8 mouse cellular contexts compared by ENCODE assay signal in the genomic region with DNA sequence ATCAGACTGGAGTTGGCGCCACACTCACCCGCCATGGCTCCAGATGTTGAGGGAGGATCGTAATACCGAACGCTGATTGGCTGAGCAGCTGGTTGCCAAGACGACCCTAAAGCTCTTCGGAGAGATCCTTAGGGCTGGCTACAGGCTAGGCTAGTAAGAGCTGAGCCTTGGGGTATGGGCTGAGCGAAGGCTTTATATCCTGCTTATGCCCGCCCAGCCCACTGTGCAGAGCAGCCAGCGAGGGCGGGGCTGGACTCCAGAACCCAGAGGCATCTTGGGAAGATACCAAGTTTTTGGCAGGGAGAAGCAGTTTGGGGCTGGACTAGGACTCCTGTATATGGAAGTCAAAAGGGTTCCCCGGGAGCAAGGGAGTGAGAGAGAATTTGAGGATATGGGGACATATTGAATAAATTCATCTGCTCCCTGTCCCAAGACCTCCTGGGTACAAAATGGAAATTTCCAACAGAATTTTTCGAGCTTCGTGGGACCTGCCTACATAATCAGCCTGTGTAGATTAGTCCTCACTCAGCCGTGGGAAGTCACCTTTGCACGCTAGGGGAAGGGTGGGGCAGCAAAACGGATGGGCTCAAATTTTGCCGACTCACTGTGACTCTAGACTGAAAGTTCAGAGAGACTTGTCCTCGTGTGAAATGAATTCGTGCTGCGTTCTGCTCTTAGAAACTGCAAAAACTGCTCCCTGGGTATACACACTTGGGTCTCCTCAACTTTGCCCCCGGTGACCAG. TPM values are rescaled to one million over a fixed set of nuclear protein-coding genes. Genes with fewer than 3 reads are reported as not detected.
DNase-seq lines count a peak whose midpoint lies in the region; ATAC-seq and TF ChIP-seq lines count a peak whose summit lies in the region.

A gene (minus strand): TSS at position 169 of the 744 bp plus-strand sequence.

- H3K9me3 ChIP-seq in lung, embryonic 14.5 days (ENCODE audit: low read depth, low read length) = no peaks in the 10 kb centered on the region

- no peak for TF ChIP-seq CTCF in lung, embryonic 14.5 days (IDR thresholded peaks at IDR 0.05; ENCODE audit: low read depth)

- H3K4me3 ChIP-seq in lung, embryonic 14.5 days (ENCODE audit: low read depth, low read length) = peak within 1 kb of the TSS; percentile 31

- DNase-seq in MN1 (ENCODE audit: low spot score) = peak; percentile 95
- DNase-seq in cerebellum, adult 9-10 months = peak; percentile 62
- DNase-seq in layer of hippocampus, adult 8-10 months (ENCODE audit: low spot score in 2 of 2) = peak; percentile 39 to 47
- peak; percentile 95 for DNase-seq in lung, embryonic 14.5 days
- peak; percentile 24 to 39 for DNase-seq in thymus, adult 18-20 months

- peak within 1 kb of the TSS; percentile 39 for H3K9ac ChIP-seq in lung, embryonic 14.5 days

- H3K4me1 ChIP-seq in lung, embryonic 14.5 days (ENCODE audit: insufficient read depth) = peaks cover 3% of the 10 kb centered on the region; the same call in 1 of the 2 replicates

- peak; percentile 93 for ATAC-seq in frontal cortex, adult (ENCODE audit: low TSS enrichment)
- ATAC-seq in hematopoietic stem cell, adult 5-6 weeks (replicated peaks in 1 of 2; ENCODE audit: insufficient read depth in 1 of 2, low FRiP score in 2 of 2, low TSS enrichment in 1 of 2, low read depth in 1 of 2, poor library complexity in 2 of 2, severe bottlenecking in 2 of 2) = peak; percentile 94
- ATAC-seq in lung, embryonic 14.5 days (ENCODE audit: insufficient read depth) = peak; percentile 100
- ATAC-seq in neutrophil, adult 5-6 weeks (ENCODE audit: extremely low read depth, insufficient number of reproducible peaks, low FRiP score, poor library complexity, severe bottlenecking) = peak; percentile 49; the same call in 1 of the 2 replicates

- 12% methylated on average over 22 of the region's 22 CpGs for WGBS in lung, embryonic 14.5 days

- no peaks in the 10 kb centered on the region for H3K27me3 ChIP-seq in lung, embryonic 14.5 days (ENCODE audit: insufficient read depth, low read length)

- peak within 1 kb of the TSS; percentile 4 for H3K27ac ChIP-seq in lung, embryonic 14.5 days (ENCODE audit: low read depth)

- 0 out of 2 replicates have a peak, but pooled peaks cover 8% of the 10 kb centered on the region for H3K36me3 ChIP-seq in lung, embryonic 14.5 days (ENCODE audit: insufficient read depth)

- peak within 1 kb of the TSS; percentile 69 for H3K4me2 ChIP-seq in lung, embryonic 14.5 days

RNA-seq across cellular contexts. Expression of the gene that starts here (rescaled TPM):
- total RNA-seq in hematopoietic stem cell, adult 5-6 weeks (2017) = 2.8 and 4.8 TPM in 2 replicates
- total RNA-seq in layer of hippocampus, adult 8-10 months (2022) = 1 to 10 TPM; 6.0 to 7.1 (median 6.2) TPM
- polyA plus RNA-seq in lung, embryonic 14.5 days (2014; fragmentation: Nextera tagmentation; extraction: Ambion mirVana) = 10.9 TPM in 2 replicates
- 0.49 and 0.58 TPM in 2 replicates for total RNA-seq in neutrophil, adult 5-6 weeks (2017)

Comparison
In these comparisons a context has a peak if more than half of its experiments do, and no peak if none do; other contexts are left out.
1. Peak in every context shown above with its lines: DNase-seq, ATAC-seq, H3K4me3 ChIP-seq and H3K27ac ChIP-seq.
2. Peak in ATAC-seq in neutrophil, adult 5-6 weeks; RNA of the gene not detected or under 1 TPM.
3. DNase-seq: peak in every context shown above with its lines; median percentile 95 in MN1; 95 in lung, embryonic 14.5 days; 62 in cerebellum, adult 9-10 months; 43 in layer of hippocampus, adult 8-10 months; 32 in thymus, adult 18-20 months.
4. ATAC-seq: peak in every context shown above with its lines; median percentile 100 in lung, embryonic 14.5 days; 94 in hematopoietic stem cell, adult 5-6 weeks; 93 in frontal cortex, adult; 49 in neutrophil, adult 5-6 weeks.